Comparison of ENCODE assay signal across 7 mouse cellular contexts in the genomic region with DNA sequence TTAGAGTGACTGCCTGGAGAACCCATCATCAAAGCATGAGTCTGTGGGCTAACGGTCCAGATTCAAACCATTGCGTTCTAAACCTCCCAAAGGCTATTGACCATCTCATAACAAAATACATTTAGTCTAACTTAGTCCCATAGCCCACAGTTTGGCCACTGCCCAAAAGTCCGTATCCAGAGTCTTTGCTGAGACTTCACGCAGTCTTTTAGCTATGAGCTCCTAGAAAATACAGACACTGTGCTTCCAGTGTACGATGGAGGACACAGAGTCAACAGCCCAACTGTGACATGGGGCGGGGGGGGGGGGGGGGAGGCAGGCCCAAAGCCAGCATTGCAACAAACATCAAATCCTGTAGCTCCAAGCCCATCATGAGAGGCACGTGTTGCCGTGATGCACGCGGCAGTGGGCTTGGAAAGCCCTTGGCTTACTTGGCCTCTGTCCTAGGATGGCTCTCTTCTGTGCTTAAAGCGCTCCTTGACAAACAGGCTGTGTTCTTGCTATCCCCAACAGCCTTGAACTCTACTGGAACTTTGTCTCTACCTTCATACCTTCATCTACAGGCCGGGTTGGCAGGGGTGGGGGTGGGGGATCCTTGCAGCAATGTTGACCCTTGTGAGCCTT. TPM values are rescaled to one million over a fixed set of nuclear protein-coding genes. Genes with fewer than 3 reads are reported as not detected.
DNase-seq lines count a peak whose midpoint lies in the region; ATAC-seq and TF ChIP-seq lines count a peak whose summit lies in the region.

No protein-coding gene starts in this region.

- peaks cover 10% of the 10 kb centered on the region; the same call in 1 of the 2 replicates for H3K4me1 ChIP-seq in lung, embryonic 14.5 days (ENCODE audit: insufficient read depth)
- no peaks in the 10 kb centered on the region for H3K4me1 ChIP-seq in forebrain, postnatal 0 days (ENCODE audit: insufficient read depth)
- H3K4me1 ChIP-seq in limb, embryonic 14.5 days (ENCODE audit: control insufficient read depth, insufficient read depth, low read length): peaks cover 5% of the 10 kb centered on the region; the same call in 1 of the 2 replicates
- peaks cover 30% of the 10 kb centered on the region; the same call in 1 of the 2 replicates for H3K4me1 ChIP-seq in stomach, embryonic 14.5 days (ENCODE audit: control insufficient read depth, insufficient read depth, low read length)

- no peak for TF ChIP-seq CTCF in lung, embryonic 14.5 days (IDR thresholded peaks at IDR 0.05; ENCODE audit: low read depth)
- TF ChIP-seq CTCF in forebrain, postnatal 0 days (IDR thresholded peaks at IDR 0.05; ENCODE audit: low read depth): no peak

- 0 out of 2 replicates have a peak overlapping the region, but pooled peaks have one; percentile 15 for H3K9ac ChIP-seq in lung, embryonic 14.5 days
- H3K9ac ChIP-seq in forebrain, postnatal 0 days: no peak overlapping the region
- H3K9ac ChIP-seq in limb, embryonic 14.5 days (ENCODE audit: low read depth, low read length, severe bottlenecking): no peak overlapping the region
- no peak overlapping the region for H3K9ac ChIP-seq in stomach, embryonic 14.5 days (replicated peaks; ENCODE audit: low read depth, low read length)

- ATAC-seq in lung, embryonic 14.5 days (ENCODE audit: insufficient read depth): peak; percentile 32; the same call in 1 of the 2 replicates
- ATAC-seq in forebrain, postnatal 0 days: no peak
- no peak for ATAC-seq in limb, embryonic 14.5 days (ENCODE audit: low FRiP score, low read depth)
- no peak for ATAC-seq in stomach, embryonic 14.5 days (ENCODE audit: insufficient number of reproducible peaks, insufficient read depth, low FRiP score, low read depth)

- H3K27me3 ChIP-seq in lung, embryonic 14.5 days (ENCODE audit: insufficient read depth, low read length): no peaks in the 10 kb centered on the region
- no peaks in the 10 kb centered on the region for H3K27me3 ChIP-seq in forebrain, postnatal 0 days (ENCODE audit: insufficient read depth, low read length)
- H3K27me3 ChIP-seq in limb, embryonic 14.5 days (ENCODE audit: control insufficient read depth, insufficient read depth, low read length): no peaks in the 10 kb centered on the region
- H3K27me3 ChIP-seq in stomach, embryonic 14.5 days (ENCODE audit: control insufficient read depth, insufficient read depth, low read length): no peaks in the 10 kb centered on the region

- whole genome bisulfite sequencing in lung, embryonic 14.5 days: 58% methylated on average over 11 of the region's 12 CpGs
- 64% methylated on average over 12 of the region's 12 CpGs for WGBS in forebrain, postnatal 0 days
- 84% methylated on average over 11 of the region's 12 CpGs for WGBS in limb, embryonic 14.5 days
- WGBS in stomach, embryonic 14.5 days: 79% methylated on average over 12 of the region's 12 CpGs

- no peaks in the 10 kb centered on the region for H3K36me3 ChIP-seq in lung, embryonic 14.5 days (ENCODE audit: insufficient read depth)
- peaks cover 6% of the 10 kb centered on the region for H3K36me3 ChIP-seq in forebrain, postnatal 0 days (ENCODE audit: insufficient read depth)
- H3K36me3 ChIP-seq in limb, embryonic 14.5 days (ENCODE audit: control insufficient read depth, insufficient read depth, low read length): no peaks in the 10 kb centered on the region
- no peaks in the 10 kb centered on the region for H3K36me3 ChIP-seq in stomach, embryonic 14.5 days (ENCODE audit: control insufficient read depth, insufficient read depth, low read length)

- H3K4me2 ChIP-seq in lung, embryonic 14.5 days: peak overlapping the region; percentile 63
- peak overlapping the region; percentile 13 for H3K4me2 ChIP-seq in forebrain, postnatal 0 days (ENCODE audit: low read depth)
- H3K4me2 ChIP-seq in limb, embryonic 14.5 days (replicated peaks; ENCODE audit: low read depth, low read length, severe bottlenecking): peak overlapping the region; percentile 20
- peak overlapping the region; percentile 44 for H3K4me2 ChIP-seq in stomach, embryonic 14.5 days (replicated peaks; ENCODE audit: low read depth, low read length)

- H3K27ac ChIP-seq in lung, embryonic 14.5 days (ENCODE audit: low read depth): no peak overlapping the region
- H3K27ac ChIP-seq in forebrain, postnatal 0 days (ENCODE audit: low read depth, low read length): no peak overlapping the region
- H3K27ac ChIP-seq in limb, embryonic 14.5 days (replicated peaks; ENCODE audit: low read depth, low read length): no peak overlapping the region
- no peak overlapping the region for H3K27ac ChIP-seq in stomach, embryonic 14.5 days (ENCODE audit: low read length)

- H3K9me3 ChIP-seq in lung, embryonic 14.5 days (ENCODE audit: low read depth, low read length): no peaks in the 10 kb centered on the region
- no peaks in the 10 kb centered on the region for H3K9me3 ChIP-seq in forebrain, postnatal 0 days (ENCODE audit: low read length)
- H3K9me3 ChIP-seq in limb, embryonic 14.5 days (ENCODE audit: control insufficient read depth, low read length): no peaks in the 10 kb centered on the region
- H3K9me3 ChIP-seq in stomach, embryonic 14.5 days (ENCODE audit: control insufficient read depth, low read depth, low read length): no peaks in the 10 kb centered on the region

- DNase-seq in lung, embryonic 14.5 days: peak; percentile 54
- DNase-seq in lung, postnatal 25 days (ENCODE audit: low spot score): no peak
- no peak for DNase-seq in forebrain, postnatal 0 days
- DNase-seq in limb, embryonic 14.5 days (ENCODE audit: low spot score): no peak
- DNase-seq in cerebellum, postnatal 25 days: no peak
- DNase-seq in cerebellum, adult 8-10 months: no peak

- peak overlapping the region; percentile 29 for H3K4me3 ChIP-seq in lung, embryonic 14.5 days (ENCODE audit: low read depth, low read length)
- H3K4me3 ChIP-seq in forebrain, postnatal 0 days (ENCODE audit: low read depth, low read length): peak overlapping the region; percentile 14
- H3K4me3 ChIP-seq in limb, embryonic 14.5 days (replicated peaks; ENCODE audit: low read length): peak overlapping the region; percentile 6; the same call in 1 of the 2 replicates
- peak overlapping the region; percentile 21; the same call in 1 of the 2 replicates for H3K4me3 ChIP-seq in stomach, embryonic 14.5 days (ENCODE audit: low read depth, low read length)

- TF ChIP-seq POLR2A in limb, embryonic 14.5 days (IDR thresholded peaks at IDR 0.05; ENCODE audit: borderline replicate concordance, extremely low read depth, insufficient read depth, insufficient read length): no peak

RNA-seq across cellular contexts. Expression of a gene that starts 32.3 kb away (rescaled TPM):
- 15.7 and 16.1 TPM in 2 replicates for polyA plus RNA-seq in lung, embryonic 14.5 days (2014; fragmentation: Nextera tagmentation; extraction: Ambion mirVana)
- 35.5 and 44.2 TPM in 2 replicates for total RNA-seq in forebrain, postnatal 0 days (2014; rRNA removed)
- polyA plus RNA-seq in forebrain, postnatal 0 days (2015; fragmentation: Nextera tagmentation; extraction: Ambion mirVana): 20.4 and 26.2 TPM in 2 replicates
- polyA plus RNA-seq in limb, embryonic 14.5 days (2012; rRNA removed): 16.9 and 20.7 TPM in 2 replicates
- 27.1 and 33.9 TPM in 2 replicates for polyA plus RNA-seq in limb, embryonic 14.5 days (2014; fragmentation: Nextera tagmentation; extraction: Ambion mirVana)
- 17.8 and 18.8 TPM in 2 replicates for polyA plus RNA-seq in stomach, embryonic 14.5 days (2014; fragmentation: Nextera tagmentation; extraction: Ambion mirVana)

RNA-seq across cellular contexts. Expression of a gene that starts 48.6 kb away (rescaled TPM):
- 24.5 and 25.6 TPM in 2 replicates for polyA plus RNA-seq in lung, embryonic 14.5 days (2014; fragmentation: Nextera tagmentation; extraction: Ambion mirVana)
- 10.1 and 11.5 TPM in 2 replicates for total RNA-seq in forebrain, postnatal 0 days (2014; rRNA removed)
- 7.3 and 8.3 TPM in 2 replicates for polyA plus RNA-seq in forebrain, postnatal 0 days (2015; fragmentation: Nextera tagmentation; extraction: Ambion mirVana)
- polyA plus RNA-seq in limb, embryonic 14.5 days (2012; rRNA removed): 10.1 and 11.5 TPM in 2 replicates
- 11.0 and 11.2 TPM in 2 replicates for polyA plus RNA-seq in limb, embryonic 14.5 days (2014; fragmentation: Nextera tagmentation; extraction: Ambion mirVana)
- 14.4 and 15.3 TPM in 2 replicates for polyA plus RNA-seq in stomach, embryonic 14.5 days (2014; fragmentation: Nextera tagmentation; extraction: Ambion mirVana)

Comparison
In these comparisons a context has a peak if more than half of its experiments do, and no peak if none do; other contexts are left out.
1. H3K4me2 ChIP-seq: peak in every context shown above with its lines; median percentile 63 in lung, embryonic 14.5 days; 44 in stomach, embryonic 14.5 days; 20 in limb, embryonic 14.5 days; 13 in forebrain, postnatal 0 days.